Mouse (Mus musculus) gastrocnemius, adult 8-10 months (tissue): ENCODE measurements around the gene Ddx49. TPM values are rescaled to one million over a fixed set of nuclear protein-coding genes. Genes with fewer than 3 reads are reported as not detected.

ENCODE experiments used
- DNase-seq, 2 experiments: peaks; one replicate each; pipeline ENCODE4 v3.0.0; 2022; ENCODE audit warnings: low spot score in 2 of 2
- total RNA-seq, 4 experiments: library from RNA; stranded (reverse); gene quantifications; 2 replicates each; pipeline ENCODE4 v1.2.4; 2022

The Ddx49 gene
- total RNA-seq, 4 experiments from 2014 or later: 25.8 to 35.3 (median 33.9) TPM

GRCm38 (mm10) chr8:70316511-70317504 lies 14.5 kb upstream of the Ddx49 start:
- DNase-seq: peak; percentile 41 to 44

- DNase-seq: peak; percentile 63 to 77
These were observed 13.6 kb upstream of the Ddx49 start, which contains the start of gene Cers1 for GRCm38 (mm10) chr8:70315624-70316510. Gene Cers1 (plus strand): TSS chr8:70315775.

- peak; percentile 89 to 95 for DNase-seq
These were observed 11.1 kb upstream of the Ddx49 start for GRCm38 (mm10) chr8:70313399-70313798.

- DNase-seq: no peak
These were observed 7.0 kb upstream of the Ddx49 start for GRCm38 (mm10) chr8:70309311-70309710.

- no peak for DNase-seq
These were observed 612 bp upstream of the Ddx49 start for GRCm38 (mm10) chr8:70302901-70303300.

- no peak for DNase-seq
These were observed 1.4 kb downstream of the Ddx49 start for GRCm38 (mm10) chr8:70300881-70301280.

- DNase-seq: no peak
These were observed 8.3 kb downstream of the Ddx49 start for GRCm38 (mm10) chr8:70293988-70294405.

GRCm38 (mm10) chr8:70286737-70287136 lies 15.6 kb downstream of the Ddx49 start:
- DNase-seq: no peak

- DNase-seq: no peak
These were observed 17.0 kb downstream of the Ddx49 start for GRCm38 (mm10) chr8:70285304-70285703.

- DNase-seq: no peak
These were observed 17.9 kb downstream of the Ddx49 start for GRCm38 (mm10) chr8:70284421-70284820.

GRCm38 (mm10) chr8:70283136-70284077 lies 18.9 kb downstream of the Ddx49 start:
- DNase-seq: peak in 1 of 2 experiments; percentile 31

GRCm38 (mm10) chr8:70282603-70283135 lies 19.6 kb downstream of the Ddx49 start, which contains the start of gene Homer3:
Gene Homer3 (plus strand): TSS chr8:70282827.
- peak; percentile 85 to 87 for DNase-seq

GRCm38 (mm10) chr8:70281001-70281400 lies 21.3 kb downstream of the Ddx49 start:
- no peak for DNase-seq

- DNase-seq: no peak
These were observed 23.0 kb downstream of the Ddx49 start for GRCm38 (mm10) chr8:70279266-70279665.

- no peak for DNase-seq
These were observed 24.1 kb downstream of the Ddx49 start for GRCm38 (mm10) chr8:70278175-70278574.

- no peak for DNase-seq
These were observed 25.8 kb downstream of the Ddx49 start for GRCm38 (mm10) chr8:70276476-70276875.

- no peak for DNase-seq
These were observed 27.9 kb downstream of the Ddx49 start for GRCm38 (mm10) chr8:70274350-70274749.

- DNase-seq: no peak
These were observed 29.3 kb downstream of the Ddx49 start for GRCm38 (mm10) chr8:70272949-70273348.

GRCm38 (mm10) chr8:70268799-70269565 lies 33.3 kb downstream of the Ddx49 start:
- DNase-seq: no peak
